Mouse (Mus musculus) brain, embryonic 14.5 days (tissue): ENCODE measurements at regions not wholly inside any gene's neighbourhood (a gene's known extent, or its start where the extent isn't known, plus 50 kb on each side); places are given as distances from the start of the nearest gene placed in this dataset.

Experiments used
- CTCF ChIP-seq: fragments of 200-500 bp; IDR thresholded peaks from 2 replicates; pipeline ENCODE4 v1.5.1; 2012; ENCODE audit warnings: inconsistent platforms, mild to moderate bottlenecking, moderate library complexity, borderline replicate concordance; ENCODE audit not compliant: insufficient read depth, insufficient read length; ENCODE audit errors: extremely low read depth
- POLR2A ChIP-seq: fragments of 200-500 bp; IDR thresholded peaks from 2 replicates; pipeline ENCODE4 v1.6.1; 2012; ENCODE audit warnings: mild to moderate bottlenecking, inconsistent platforms, borderline replicate concordance; ENCODE audit not compliant: poor library complexity, insufficient read depth, insufficient read length, severe bottlenecking; ENCODE audit errors: extremely low read depth

GRCm38 (mm10) chr17:60344656-60345055, 1331.5 kb upstream of the Nudt12 start:
- no peak for TF ChIP-seq POLR2A
- no peak for TF ChIP-seq CTCF
